In the genomic region with DNA sequence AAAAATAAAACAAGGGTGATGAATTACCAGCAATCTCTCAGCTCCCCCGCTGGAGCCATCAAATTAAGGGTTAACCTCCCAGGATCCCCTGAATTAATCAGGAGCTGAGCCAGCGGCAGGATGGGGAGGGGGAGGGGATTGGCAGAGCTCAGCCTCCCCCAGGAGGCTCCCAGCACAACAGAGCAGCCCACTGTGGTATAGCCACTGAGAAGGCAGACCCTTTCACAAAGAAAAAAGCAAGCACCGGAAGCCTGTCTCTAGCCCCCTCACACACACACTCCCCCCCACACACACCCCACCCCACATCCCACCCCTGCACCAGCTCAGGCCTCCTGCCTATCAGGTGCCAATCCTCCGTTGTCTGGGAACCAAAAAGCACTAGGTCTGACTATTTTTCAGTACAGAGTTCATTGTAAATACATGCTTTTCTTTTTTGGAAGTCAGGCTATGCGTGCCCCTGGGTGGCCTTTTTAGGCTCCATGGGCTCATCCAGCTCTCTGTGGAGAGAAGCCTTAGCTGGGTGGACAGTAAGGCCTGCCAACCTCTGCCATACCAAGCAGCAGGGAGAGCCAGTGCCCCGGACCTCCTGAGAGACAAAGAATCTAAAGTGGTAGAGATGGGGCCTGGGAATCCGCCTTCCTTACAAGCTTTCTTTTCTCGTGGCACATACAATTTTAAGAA, we compare ENCODE assay signal across 10 mouse cellular contexts.
DNase-seq lines count a peak whose midpoint lies in the region; ATAC-seq lines count a peak whose summit lies in the region.
"Had no signal": no experiment of that assay in that cellular context is flagged by ENCODE, and none has a peak within 500 bp of the region (broad histone marks: within the 10 kb centered on the region; RNA-seq: fewer than 3 reads in every experiment).

No protein-coding gene starts in this region.

- H3K27ac ChIP-seq in kidney, embryonic 14.5 days (ENCODE audit: low read depth, low read length): no peak overlapping the region
- peak overlapping the region; percentile 84 for H3K27ac ChIP-seq in midbrain, embryonic 15.5 days
- H3K27ac ChIP-seq: heart, embryonic 15.5 days had no signal

- H3K9me3 ChIP-seq in kidney, embryonic 14.5 days (ENCODE audit: control insufficient read depth, low read length): no peaks in the 10 kb centered on the region
- H3K9me3 ChIP-seq in midbrain, embryonic 15.5 days: no peaks in the 10 kb centered on the region
- H3K9me3 ChIP-seq: heart, embryonic 15.5 days had no signal

- H3K36me3 ChIP-seq in kidney, embryonic 14.5 days (ENCODE audit: control insufficient read depth, insufficient read depth, low read length): no peaks in the 10 kb centered on the region
- no peaks in the 10 kb centered on the region for H3K36me3 ChIP-seq in midbrain, embryonic 15.5 days (replicated peaks)
- H3K36me3 ChIP-seq: heart, embryonic 15.5 days had no signal

- no peak overlapping the region for H3K4me2 ChIP-seq in kidney, embryonic 14.5 days (replicated peaks; ENCODE audit: low read depth, low read length)
- H3K4me2 ChIP-seq in midbrain, embryonic 15.5 days: no peak overlapping the region
- H3K4me2 ChIP-seq: heart, embryonic 15.5 days had no signal

- no peak for DNase-seq in kidney, postnatal 36 days
- peak; percentile 75 for DNase-seq in embryo, embryonic 10.5 days (ENCODE audit: low spot score)
- peak; percentile 24 for DNase-seq in forelimb bud, embryonic 11.5 days (ENCODE audit: low read depth, low spot score)
- no peak for DNase-seq in urinary bladder, postnatal 4 days (ENCODE audit: low spot score in 2 of 2)
- no peak for DNase-seq in kidney, adult 18-20 months

- H3K4me1 ChIP-seq in kidney, embryonic 14.5 days (ENCODE audit: control insufficient read depth, insufficient read depth, low read length): peaks cover 4% of the 10 kb centered on the region; the same call in 1 of the 2 replicates
- H3K4me1 ChIP-seq in midbrain, embryonic 15.5 days: peaks cover 40% of the 10 kb centered on the region

- no peak overlapping the region for H3K9ac ChIP-seq in kidney, embryonic 14.5 days (ENCODE audit: low read depth, low read length)
- peak overlapping the region; percentile 30; the same call in 1 of the 2 replicates for H3K9ac ChIP-seq in midbrain, embryonic 15.5 days
- H3K9ac ChIP-seq: heart, embryonic 15.5 days had no signal

- WGBS in kidney, embryonic 14.5 days: 27% methylated on average over 8 of the region's 8 CpGs
- 4% methylated on average over 8 of the region's 8 CpGs for whole genome bisulfite sequencing in midbrain, embryonic 15.5 days

- ATAC-seq in kidney, embryonic 14.5 days (ENCODE audit: low FRiP score, low TSS enrichment): 0 out of 2 replicates have a peak, but pooled peaks have one; percentile 39
- peak; percentile 95 for ATAC-seq in midbrain, embryonic 15.5 days (replicated peaks)
- ATAC-seq in frontal cortex, adult (ENCODE audit: low TSS enrichment): no peak
- ATAC-seq: activated CD4-positive, CD25-positive, alpha-beta regulatory T cell, adult 4 months had no signal

- H3K27me3 ChIP-seq in kidney, embryonic 14.5 days (ENCODE audit: control insufficient read depth, insufficient read depth, low read length): no peaks in the 10 kb centered on the region
- no peaks in the 10 kb centered on the region for H3K27me3 ChIP-seq in midbrain, embryonic 15.5 days (replicated peaks)
- H3K27me3 ChIP-seq: heart, embryonic 15.5 days had no signal

- no peak overlapping the region for H3K4me3 ChIP-seq in kidney, embryonic 14.5 days (ENCODE audit: low read length)
- H3K4me3 ChIP-seq in midbrain, embryonic 15.5 days: no peak overlapping the region
- H3K4me3 ChIP-seq: heart, embryonic 15.5 days had no signal

Comparison
In these comparisons a context has a peak if more than half of its experiments do, and no peak if none do; other contexts are left out.
1. DNase-seq: peak in embryo, embryonic 10.5 days (single experiment) and forelimb bud, embryonic 11.5 days (single experiment); none in kidney, postnatal 36 days (0 of 2), urinary bladder, postnatal 4 days (0 of 2) and kidney, adult 18-20 months (single experiment).